Mouse (Mus musculus) CD4-positive, CD25-positive, alpha-beta regulatory T cell, adult 4 months (primary cell): ENCODE measurements around the gene Gjd3. TPM values are rescaled to one million over a fixed set of nuclear protein-coding genes. Genes with fewer than 3 reads are reported as not detected.

ENCODE experiments used
- polyA plus RNA-seq, 2 experiments: library from polyadenylated mRNA; unstranded; fragments of 100-300 nt; shearing (Covaris generic); gene quantifications; one replicate each; pipeline ENCODE4 v1.2.1; 2017

The Gjd3 gene
- polyA plus RNA-seq, 2 experiments from 2014 or later, result not detected

Other genes with a start within 250 kb of the Gjd3 start
- 1 to 10 TPM; 4.8 to 5.7 TPM for gene Thra, start 242.4 kb downstream of the Gjd3 start, polyA plus RNA-seq
- gene Nr1d1, start 207.7 kb downstream of the Gjd3 start, polyA plus RNA-seq, result 10 to 100 TPM in 1 of 2 experiments, 1 to 10 TPM in 1; 4.9 to 12.3 TPM
- 10 to 100 TPM; 22.3 to 24.8 TPM for gene Msl1, start 187.5 kb downstream of the Gjd3 start, polyA plus RNA-seq
- 10 to 100 TPM; 13.6 to 14.5 TPM for gene Casc3, start 178.1 kb downstream of the Gjd3 start, polyA plus RNA-seq
- under 1 TPM in 1 of 2 experiments, not detected in 1; 0.48 TPM for gene Rapgefl1, start 146.2 kb downstream of the Gjd3 start, polyA plus RNA-seq
- 10 to 100 TPM; 13.5 to 13.9 TPM for gene Wipf2, start 119.4 kb downstream of the Gjd3 start, polyA plus RNA-seq
- gene Cdc6, start 75.2 kb downstream of the Gjd3 start, polyA plus RNA-seq, result 1 to 10 TPM; 4.1 to 8.5 TPM
- gene Rara, start 55.2 kb downstream of the Gjd3 start, polyA plus RNA-seq, result 1 to 10 TPM; 8.6 to 8.9 TPM
- gene Top2a, start 41.2 kb upstream of the Gjd3 start, polyA plus RNA-seq, result 10 to 100 TPM; 39.6 to 58.8 TPM
- 10 to 100 TPM; 12.6 to 20.7 TPM for gene Igfbp4, start 58.2 kb upstream of the Gjd3 start, polyA plus RNA-seq
- under 1 TPM in 1 of 2 experiments, not detected in 1; 0.35 TPM for gene Tns4, start 106.3 kb upstream of the Gjd3 start, polyA plus RNA-seq
- 100 to 1,000 TPM; 277 to 361 TPM for gene Ccr7, start 172.1 kb upstream of the Gjd3 start, polyA plus RNA-seq
- 100 to 1,000 TPM; 179 to 201 TPM for gene Smarce1, start 248.0 kb upstream of the Gjd3 start, polyA plus RNA-seq